Mouse (Mus musculus): ENCODE measurements at regions not wholly inside any gene's neighbourhood (a gene's known extent, or its start where the extent isn't known, plus 50 kb on each side); places are given as distances from the start of the nearest gene placed in this dataset.

GRCm38 (mm10) chr7:40737496-40737895 lies 160.6 kb upstream of the Vstm2b start:
- no peak for DNase-seq (ENCODE audit: low spot score in 2 of 2)

- DNase-seq (ENCODE audit: low spot score in 2 of 2): no peak
These were observed 160.0 kb upstream of the Vstm2b start for GRCm38 (mm10) chr7:40738174-40738573.

- DNase-seq (ENCODE audit: low spot score in 2 of 2): no peak
These were observed 155.5 kb upstream of the Vstm2b start for GRCm38 (mm10) chr7:40742553-40743151.

GRCm38 (mm10) chr7:40751779-40752178 lies 146.3 kb upstream of the Vstm2b start:
- no peak for DNase-seq (ENCODE audit: low spot score in 2 of 2)

GRCm38 (mm10) chr7:40752195-40752594 lies 145.9 kb upstream of the Vstm2b start:
- DNase-seq (ENCODE audit: low spot score in 2 of 2): no peak

GRCm38 (mm10) chr7:40753490-40753889 lies 144.6 kb upstream of the Vstm2b start:
- no peak for DNase-seq (ENCODE audit: low spot score in 2 of 2)

- DNase-seq (ENCODE audit: low spot score in 2 of 2): no peak
These were observed 135.6 kb upstream of the Vstm2b start for GRCm38 (mm10) chr7:40762520-40762919.

GRCm38 (mm10) chr7:40766142-40766541 lies 132.0 kb upstream of the Vstm2b start:
- DNase-seq (ENCODE audit: low spot score in 2 of 2): no peak

GRCm38 (mm10) chr7:40776220-40776619 lies 121.9 kb upstream of the Vstm2b start:
- DNase-seq (ENCODE audit: low spot score in 2 of 2): no peak

GRCm38 (mm10) chr7:40784906-40785305 lies 113.2 kb upstream of the Vstm2b start:
- DNase-seq (ENCODE audit: low spot score in 2 of 2): no peak

GRCm38 (mm10) chr7:40786758-40787157 lies 111.4 kb upstream of the Vstm2b start:
- DNase-seq (ENCODE audit: low spot score in 2 of 2): no peak

GRCm38 (mm10) chr7:40788486-40788885 lies 109.6 kb upstream of the Vstm2b start:
- no peak for DNase-seq (ENCODE audit: low spot score in 2 of 2)

- no peak for DNase-seq (ENCODE audit: low spot score in 2 of 2)
These were observed 103.5 kb upstream of the Vstm2b start for GRCm38 (mm10) chr7:40794458-40795207.

GRCm38 (mm10) chr7:40799794-40800193 lies 98.3 kb upstream of the Vstm2b start:
- DNase-seq (ENCODE audit: low spot score in 2 of 2): no peak

- DNase-seq (ENCODE audit: low spot score in 2 of 2): no peak
These were observed 96.8 kb upstream of the Vstm2b start for GRCm38 (mm10) chr7:40801291-40801690.

- DNase-seq (ENCODE audit: low spot score in 2 of 2): no peak
These were observed 92.9 kb upstream of the Vstm2b start for GRCm38 (mm10) chr7:40805211-40805610.

- DNase-seq (ENCODE audit: low spot score in 2 of 2): no peak
These were observed 92.3 kb upstream of the Vstm2b start for GRCm38 (mm10) chr7:40805866-40806265.

GRCm38 (mm10) chr7:40812952-40813351 lies 85.2 kb upstream of the Vstm2b start:
- DNase-seq (ENCODE audit: low spot score in 2 of 2): no peak

- DNase-seq (ENCODE audit: low spot score in 2 of 2): no peak
These were observed 72.9 kb upstream of the Vstm2b start for GRCm38 (mm10) chr7:40825141-40825742.

- DNase-seq (ENCODE audit: low spot score in 2 of 2): no peak
These were observed 68.6 kb upstream of the Vstm2b start for GRCm38 (mm10) chr7:40829526-40829925.

- DNase-seq (ENCODE audit: low spot score in 2 of 2): no peak
These were observed 66.5 kb upstream of the Vstm2b start for GRCm38 (mm10) chr7:40831583-40831982.

GRCm38 (mm10) chr7:40842344-40842992 lies 55.7 kb upstream of the Vstm2b start:
- DNase-seq (ENCODE audit: low spot score in 2 of 2): no peak
